ENCODE assay signal across 26 mouse cellular contexts in genomic region chr8:121654966-121655494, GRCm38 (mm10). TPM values are rescaled to one million over a fixed set of nuclear protein-coding genes. Genes with fewer than 3 reads are reported as not detected.
A peak's percentile ranks its signal among the peaks of the same experiment; 100 is the strongest.
DNase-seq lines count a peak whose midpoint lies in the region; ATAC-seq and TF ChIP-seq lines count a peak whose summit lies in the region.
"Had no signal": no experiment of that assay in that cellular context is flagged by ENCODE, and none has a peak within 500 bp of the region (broad histone marks: within the 10 kb centered on the region; RNA-seq: fewer than 3 reads in every experiment).

No protein-coding gene starts in this region.

- 0 out of 2 replicates have a peak overlapping the region, but pooled peaks have one; percentile 88 for H3K9ac ChIP-seq in hindbrain, embryonic 14.5 days
- no peak overlapping the region for H3K9ac ChIP-seq in hindbrain, postnatal 0 days (replicated peaks; ENCODE audit: low read length)
- peak overlapping the region; percentile 94; the same call in 1 of the 2 replicates for H3K9ac ChIP-seq in midbrain, embryonic 14.5 days (replicated peaks; ENCODE audit: low read length)
- no peak overlapping the region for H3K9ac ChIP-seq in midbrain, embryonic 11.5 days (ENCODE audit: low read length)
- H3K9ac ChIP-seq: limb, embryonic 15.5 days; liver, embryonic 13.5 days had no signal

- H3K27me3 ChIP-seq in hindbrain, embryonic 14.5 days (ENCODE audit: control insufficient read depth, insufficient read depth, low read length): no peaks in the 10 kb centered on the region
- H3K27me3 ChIP-seq in hindbrain, postnatal 0 days (ENCODE audit: insufficient read depth, low read length): no peaks in the 10 kb centered on the region
- H3K27me3 ChIP-seq in midbrain, embryonic 14.5 days (ENCODE audit: control insufficient read depth, insufficient read depth, low read length): no peaks in the 10 kb centered on the region
- no peaks in the 10 kb centered on the region for H3K27me3 ChIP-seq in midbrain, embryonic 11.5 days (ENCODE audit: control insufficient read depth, insufficient read depth, low read length)
- H3K27me3 ChIP-seq: limb, embryonic 15.5 days; Patski had no signal

- ATAC-seq in hindbrain, embryonic 14.5 days (ENCODE audit: low FRiP score): no peak
- no peak for ATAC-seq in hindbrain, postnatal 0 days
- ATAC-seq in midbrain, embryonic 14.5 days (ENCODE audit: low FRiP score, low TSS enrichment): no peak
- ATAC-seq in midbrain, embryonic 11.5 days (ENCODE audit: low FRiP score): no peak
- ATAC-seq: lung, postnatal 0 days; Patski had no signal

- H3K4me1 ChIP-seq in hindbrain, embryonic 14.5 days (replicated peaks; ENCODE audit: control insufficient read depth, insufficient read depth, low read length): peaks cover 29% of the 10 kb centered on the region
- peaks cover 20% of the 10 kb centered on the region for H3K4me1 ChIP-seq in hindbrain, postnatal 0 days (ENCODE audit: insufficient read depth, low read length)
- peaks cover 27% of the 10 kb centered on the region for H3K4me1 ChIP-seq in midbrain, embryonic 14.5 days (ENCODE audit: control insufficient read depth, insufficient read depth, low read length)
- peaks cover 25% of the 10 kb centered on the region for H3K4me1 ChIP-seq in midbrain, embryonic 11.5 days (ENCODE audit: control insufficient read depth, insufficient read depth, low read length)
- peaks cover 31% of the 10 kb centered on the region for H3K4me1 ChIP-seq in olfactory bulb, adult 2 months (ENCODE audit: control insufficient read depth, insufficient read depth, low read length)

- TF ChIP-seq POLR2A in olfactory bulb, adult 2 months (IDR thresholded peaks at IDR 0.05; ENCODE audit: insufficient read depth, low read depth, low read length): no peak

- TF ChIP-seq CTCF in hindbrain, postnatal 0 days (IDR thresholded peaks at IDR 0.05; ENCODE audit: low read depth): no peak
- no peak for TF ChIP-seq CTCF in olfactory bulb, adult 2 months (IDR thresholded peaks at IDR 0.05; ENCODE audit: insufficient read depth, low read depth, low read length)

- 84% methylated on average over 14 of the region's 14 CpGs for WGBS in hindbrain, embryonic 14.5 days
- WGBS in hindbrain, postnatal 0 days: 81% methylated on average over 14 of the region's 14 CpGs
- 75% methylated on average over 14 of the region's 14 CpGs for WGBS in midbrain, embryonic 14.5 days
- 76% methylated on average over 14 of the region's 14 CpGs for WGBS in midbrain, embryonic 11.5 days
- 83% methylated on average over 14 of the region's 14 CpGs for WGBS in olfactory bulb, adult 2 months

- H3K36me3 ChIP-seq in hindbrain, embryonic 14.5 days (replicated peaks; ENCODE audit: control insufficient read depth, insufficient read depth): no peaks in the 10 kb centered on the region
- no peaks in the 10 kb centered on the region for H3K36me3 ChIP-seq in hindbrain, postnatal 0 days (ENCODE audit: insufficient read depth, low read length)
- no peaks in the 10 kb centered on the region for H3K36me3 ChIP-seq in midbrain, embryonic 14.5 days (ENCODE audit: control insufficient read depth, insufficient read depth, low read length)
- no peaks in the 10 kb centered on the region for H3K36me3 ChIP-seq in midbrain, embryonic 11.5 days (ENCODE audit: control insufficient read depth, insufficient read depth, low read length)
- H3K36me3 ChIP-seq: limb, embryonic 15.5 days; liver, embryonic 13.5 days had no signal

- peak; percentile 59 for DNase-seq in cerebellum, adult 9-10 months
- DNase-seq in cerebellum, postnatal 4 days (ENCODE audit: low spot score in 2 of 2): no peak
- no peak for DNase-seq in hindbrain, embryonic 14.5 days (ENCODE audit: low spot score)
- DNase-seq in hindbrain, postnatal 0 days (ENCODE audit: low spot score): no peak
- DNase-seq in midbrain, embryonic 14.5 days: no peak
- no peak for DNase-seq in midbrain, embryonic 11.5 days (ENCODE audit: low spot score, missing footprints)
- DNase-seq: adrenal gland, postnatal 10 days; gastrocnemius, postnatal 14 days; heart, postnatal 36 days; kidney, adult 11 months; kidney, postnatal 14 days; layer of hippocampus, adult 9-11 months; liver, embryonic 13.5 days; lung, adult 18-20 months; lung, postnatal 4 days; thymus, postnatal 4 days had no signal

- H3K4me3 ChIP-seq in hindbrain, embryonic 14.5 days (replicated peaks; ENCODE audit: low read length): no peak overlapping the region
- no peak overlapping the region for H3K4me3 ChIP-seq in hindbrain, postnatal 0 days (ENCODE audit: low read length)
- no peak overlapping the region for H3K4me3 ChIP-seq in midbrain, embryonic 14.5 days (replicated peaks; ENCODE audit: low read depth, low read length)
- no peak overlapping the region for H3K4me3 ChIP-seq in midbrain, embryonic 11.5 days (ENCODE audit: low read depth, low read length)
- H3K4me3 ChIP-seq in olfactory bulb, adult 2 months (ENCODE audit: insufficient read depth, low read depth, low read length): 0 out of 2 replicates have a peak overlapping the region, but pooled peaks have one; percentile 6
- H3K4me3 ChIP-seq: erythroblast, embryonic 14.5 days; limb, embryonic 10.5 days; limb, embryonic 15.5 days; liver, embryonic 13.5 days; megakaryocyte, embryonic 14.5 days had no signal

- H3K4me2 ChIP-seq in hindbrain, embryonic 14.5 days (replicated peaks): no peak overlapping the region
- no peak overlapping the region for H3K4me2 ChIP-seq in hindbrain, postnatal 0 days (ENCODE audit: low read depth, low read length)
- no peak overlapping the region for H3K4me2 ChIP-seq in midbrain, embryonic 14.5 days (ENCODE audit: low read length)
- H3K4me2 ChIP-seq in midbrain, embryonic 11.5 days: no peak overlapping the region
- H3K4me2 ChIP-seq: heart, embryonic 11.5 days; limb, embryonic 15.5 days; liver, embryonic 13.5 days had no signal

- H3K27ac ChIP-seq in hindbrain, embryonic 14.5 days: no peak overlapping the region
- H3K27ac ChIP-seq in hindbrain, postnatal 0 days: no peak overlapping the region
- H3K27ac ChIP-seq in midbrain, embryonic 14.5 days (replicated peaks; ENCODE audit: low read depth, low read length): no peak overlapping the region
- H3K27ac ChIP-seq in midbrain, embryonic 11.5 days (ENCODE audit: low read depth, low read length): no peak overlapping the region
- peak overlapping the region; percentile 99 for H3K27ac ChIP-seq in olfactory bulb, adult 2 months (ENCODE audit: insufficient read depth, low read depth, low read length)
- H3K27ac ChIP-seq: limb, embryonic 10.5 days; limb, embryonic 15.5 days; liver, embryonic 13.5 days had no signal

- no peaks in the 10 kb centered on the region for H3K9me3 ChIP-seq in hindbrain, embryonic 14.5 days (ENCODE audit: control insufficient read depth, low read length)
- no peaks in the 10 kb centered on the region for H3K9me3 ChIP-seq in hindbrain, postnatal 0 days (ENCODE audit: low read length)
- no peaks in the 10 kb centered on the region for H3K9me3 ChIP-seq in midbrain, embryonic 14.5 days (ENCODE audit: control insufficient read depth, low read length)
- H3K9me3 ChIP-seq in midbrain, embryonic 11.5 days (ENCODE audit: control insufficient read depth, low read length): no peaks in the 10 kb centered on the region
- H3K9me3 ChIP-seq: limb, embryonic 10.5 days; limb, embryonic 15.5 days; liver, embryonic 13.5 days had no signal

RNA-seq across cellular contexts. Expression of gene Zcchc14, which starts 2.3 kb away (rescaled TPM):
- 33.5 and 35.6 TPM in 2 replicates for polyA plus RNA-seq in hindbrain, embryonic 14.5 days (2014; fragmentation: Nextera tagmentation; extraction: Ambion mirVana)
- total RNA-seq in hindbrain, postnatal 0 days (2014; rRNA removed): 66.4 and 66.5 TPM in 2 replicates
- polyA plus RNA-seq in hindbrain, postnatal 0 days (2015; fragmentation: Nextera tagmentation; extraction: Ambion mirVana): 13.9 and 14.3 TPM in 2 replicates
- 39.0 and 43.4 TPM in 2 replicates for polyA plus RNA-seq in midbrain, embryonic 14.5 days (2014; fragmentation: Nextera tagmentation; extraction: Ambion mirVana)
- 20.7 and 22.7 TPM in 2 replicates for polyA plus RNA-seq in midbrain, embryonic 11.5 days (2014; fragmentation: Nextera tagmentation; extraction: Ambion mirVana)
- not detected in 2 replicates for polyA plus RNA-seq in olfactory bulb, adult 2 months (2012; ENCODE audit: insufficient read depth, insufficient read length, low replicate concordance, missing spikeins)
- total RNA-seq: granulocyte monocyte progenitor cell, adult 5-6 weeks; monocyte, adult 5-6 weeks had no signal
- polyA plus RNA-seq: erythroblast, embryonic 14.5 days had no signal

Comparison
In these comparisons a context has a peak if more than half of its experiments do, and no peak if none do; other contexts are left out.
1. H3K9ac ChIP-seq: peak in hindbrain, embryonic 14.5 days (single experiment) and midbrain, embryonic 14.5 days (single experiment); none in hindbrain, postnatal 0 days (single experiment) and midbrain, embryonic 11.5 days (single experiment).